Mouse (Mus musculus) liver, embryonic 16.5 days (tissue): ENCODE measurements at regions not wholly inside any gene's neighbourhood (a gene's known extent, or its start where the extent isn't known, plus 50 kb on each side); places are given as distances from the start of the nearest gene placed in this dataset.

Experiments
- ATAC-seq: fragments of 200-750 bp; cut with Nextera tagmentation; 2 replicates; pipeline ENCODE4 v1.8.0; 2017; ENCODE audit warnings: low read depth, mild to moderate bottlenecking, moderate number of reproducible peaks, moderate library complexity
- H3K27ac ChIP-seq: fragments of 300-500 bp; sonication (generic); 2 replicates; pipeline ENCODE4 v1.5.1; 2014; ENCODE audit warnings: mild to moderate bottlenecking, low read length
- H3K27me3 ChIP-seq: fragments of 300-500 bp; sonication (generic); 2 replicates; pipeline ENCODE4 v1.6.1; 2014; ENCODE audit warnings: low read depth, low read length, mixed read lengths; ENCODE audit not compliant: control insufficient read depth, insufficient read depth
- H3K36me3 ChIP-seq: fragments of 300-500 bp; sonication (generic); 2 replicates; pipeline ENCODE4 v1.6.1; 2014; ENCODE audit warnings: mild to moderate bottlenecking; ENCODE audit not compliant: control insufficient read depth, insufficient read depth
- H3K4me1 ChIP-seq: fragments of 300-500 bp; sonication (generic); 2 replicates; pipeline ENCODE4 v1.6.1; 2014; ENCODE audit warnings: low read depth, low read length, mixed read lengths; ENCODE audit not compliant: control insufficient read depth
- H3K4me2 ChIP-seq: fragments of 300-500 bp; sonication (generic); 2 replicates; pipeline ENCODE4 v1.6.1; 2014; ENCODE audit warnings: low read depth, low read length, mixed read lengths
- H3K4me3 ChIP-seq: fragments of 300-500 bp; sonication (generic); 2 replicates; pipeline ENCODE4 v1.5.1; 2014; ENCODE audit warnings: low read depth, mild to moderate bottlenecking, low read length
- H3K9ac ChIP-seq: fragments of 300-500 bp; sonication (generic); 2 replicates; pipeline ENCODE4 v1.6.1; 2014; ENCODE audit warnings: low read depth, low read length
- H3K9me3 ChIP-seq: fragments of 300-500 bp; sonication (generic); replicated peaks from 2 replicates; pipeline ENCODE4 v1.6.1; 2016; ENCODE audit warnings: low read length; ENCODE audit not compliant: control insufficient read depth
- WGBS: fragments of 180-500 bp; shearing (Covaris S2); extraction: QIAGEN DNeasy Blood & Tissue Kit; methylation state at CpG from one replicate; pipeline ENCODE4 v1.1.7; 2014; ENCODE audit not compliant: insufficient replicate concordance; 5-methylcytosine and 5-hydroxymethylcytosine counted together

GRCm38 (mm10) chr3:109224526-109224925 is 101.6 kb downstream of the Slc25a24 start:
- H3K4me3 ChIP-seq: no peak overlapping the region
- H3K27me3 ChIP-seq: no peaks in the 10 kb centered on the region
- H3K9me3 ChIP-seq: no peaks in the 10 kb centered on the region
- no peaks in the 10 kb centered on the region for H3K4me1 ChIP-seq
- no peak overlapping the region for H3K9ac ChIP-seq
- WGBS: 52% methylated on average over 3 of the region's 3 CpGs
- no peak overlapping the region for H3K4me2 ChIP-seq
- H3K36me3 ChIP-seq: no peaks in the 10 kb centered on the region
- ATAC-seq: no peak
- no peak overlapping the region for H3K27ac ChIP-seq

GRCm38 (mm10) chr3:109234275-109234674 is 106.2 kb upstream of the Vav3 start:
- WGBS: 56% methylated on average over 4 of the region's 4 CpGs
- no peak for ATAC-seq
- Histone ChIP-seq H3K4me2 (no peak overlapping the region), H3K4me1 (no peaks in the 10 kb centered on the region), H3K4me3 (no peak overlapping the region), H3K9me3 (no peaks in the 10 kb centered on the region), H3K27ac (no peak overlapping the region), H3K36me3 (no peaks in the 10 kb centered on the region), H3K9ac (no peak overlapping the region), H3K27me3 (no peaks in the 10 kb centered on the region)

GRCm38 (mm10) chr3:109236918-109237317 is 103.5 kb upstream of the Vav3 start:
- no peaks in the 10 kb centered on the region for H3K36me3 ChIP-seq
- ATAC-seq: no peak
- no peak overlapping the region for H3K9ac ChIP-seq
- no peak overlapping the region for H3K4me2 ChIP-seq
- H3K4me3 ChIP-seq: no peak overlapping the region
- 27% methylated on average over 5 of the region's 5 CpGs for WGBS
- no peaks in the 10 kb centered on the region for H3K27me3 ChIP-seq
- no peaks in the 10 kb centered on the region for H3K4me1 ChIP-seq
- H3K27ac ChIP-seq: no peak overlapping the region
- H3K9me3 ChIP-seq: no peaks in the 10 kb centered on the region

- no peak overlapping the region for H3K4me2 ChIP-seq
- ATAC-seq: no peak
- no peaks in the 10 kb centered on the region for H3K9me3 ChIP-seq
- 73% methylated on average over 1 of the region's 1 CpGs for WGBS
- H3K27ac ChIP-seq: no peak overlapping the region
- no peaks in the 10 kb centered on the region for H3K27me3 ChIP-seq
- H3K4me1 ChIP-seq: no peaks in the 10 kb centered on the region
- no peak overlapping the region for H3K4me3 ChIP-seq
- H3K36me3 ChIP-seq: no peaks in the 10 kb centered on the region
- no peak overlapping the region for H3K9ac ChIP-seq
These were observed 97.0 kb upstream of the Vav3 start for GRCm38 (mm10) chr3:109243491-109243890.

GRCm38 (mm10) chr3:109248801-109249200 is 91.7 kb upstream of the Vav3 start:
- Histone ChIP-seq H3K9me3 (no peaks in the 10 kb centered on the region), H3K27me3 (no peaks in the 10 kb centered on the region), H3K4me1 (no peaks in the 10 kb centered on the region), H3K36me3 (no peaks in the 10 kb centered on the region), H3K4me3 (no peak overlapping the region), H3K27ac (no peak overlapping the region), H3K9ac (no peak overlapping the region), H3K4me2 (no peak overlapping the region)
- WGBS: 43% methylated on average over 1 of the region's 1 CpGs
- no peak for ATAC-seq

- H3K4me1 ChIP-seq: no peaks in the 10 kb centered on the region
- no peak overlapping the region for H3K27ac ChIP-seq
- H3K36me3 ChIP-seq: no peaks in the 10 kb centered on the region
- ATAC-seq: no peak
- no peak overlapping the region for H3K4me2 ChIP-seq
- H3K9ac ChIP-seq: no peak overlapping the region
- H3K4me3 ChIP-seq: no peak overlapping the region
- H3K27me3 ChIP-seq: no peaks in the 10 kb centered on the region
- H3K9me3 ChIP-seq: no peaks in the 10 kb centered on the region
- WGBS: 24% methylated on average over 1 of the region's 1 CpGs
These were observed 91.1 kb upstream of the Vav3 start for GRCm38 (mm10) chr3:109249359-109249758.

GRCm38 (mm10) chr3:109249989-109250388 is 90.5 kb upstream of the Vav3 start:
- ATAC-seq: no peak
- H3K36me3 ChIP-seq: no peaks in the 10 kb centered on the region
- no peak overlapping the region for H3K27ac ChIP-seq
- H3K9ac ChIP-seq: no peak overlapping the region
- no peak overlapping the region for H3K4me2 ChIP-seq
- H3K4me3 ChIP-seq: no peak overlapping the region
- no peaks in the 10 kb centered on the region for H3K9me3 ChIP-seq
- H3K27me3 ChIP-seq: no peaks in the 10 kb centered on the region
- no peaks in the 10 kb centered on the region for H3K4me1 ChIP-seq
- WGBS: 58% methylated on average over 2 of the region's 2 CpGs

DNA sequence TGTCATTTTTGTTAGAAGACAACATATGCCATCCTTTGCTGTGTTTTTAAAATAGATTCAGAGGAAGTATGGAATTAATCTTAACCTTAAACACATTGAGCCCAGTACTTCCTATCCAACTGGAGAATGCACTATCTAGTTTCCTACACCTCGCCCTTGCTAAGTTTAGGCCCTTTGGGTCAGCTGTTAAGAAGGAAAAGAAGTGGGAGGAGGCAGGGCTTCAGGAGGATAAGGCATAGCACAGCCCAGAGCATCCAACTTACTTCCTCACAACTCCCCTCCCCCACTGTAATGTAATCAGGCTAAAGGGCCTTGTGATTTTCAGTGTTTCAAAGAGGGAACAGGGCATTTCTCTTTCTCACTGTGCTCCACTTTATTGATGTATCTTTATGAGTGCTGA is 88.7 kb upstream of the Vav3 start:
- Histone ChIP-seq H3K36me3 (no peaks in the 10 kb centered on the region), H3K9me3 (no peaks in the 10 kb centered on the region), H3K9ac (no peak overlapping the region), H3K27ac (no peak overlapping the region), H3K4me2 (no peak overlapping the region), H3K27me3 (no peaks in the 10 kb centered on the region), H3K4me1 (no peaks in the 10 kb centered on the region), H3K4me3 (no peak overlapping the region)
- 14% methylated on average over 1 of the region's 1 CpGs for WGBS
- ATAC-seq: peak; percentile 59

- H3K4me3 ChIP-seq: no peak overlapping the region
- 57% methylated on average over 9 of the region's 9 CpGs for WGBS
- no peak overlapping the region for H3K27ac ChIP-seq
- H3K4me1 ChIP-seq: no peaks in the 10 kb centered on the region
- H3K9ac ChIP-seq: no peak overlapping the region
- H3K9me3 ChIP-seq: no peaks in the 10 kb centered on the region
- ATAC-seq: no peak
- no peaks in the 10 kb centered on the region for H3K27me3 ChIP-seq
- H3K4me2 ChIP-seq: no peak overlapping the region
- H3K36me3 ChIP-seq: no peaks in the 10 kb centered on the region
These were observed 86.3 kb upstream of the Vav3 start for GRCm38 (mm10) chr3:109254001-109254630.
